Mouse (Mus musculus): ENCODE measurements around the gene Prkn.
A peak's percentile ranks its signal among the peaks of the same experiment; 100 is the strongest.

Prkn gene

GRCm38 (mm10) chr17:10840148-10840707 lies at the start of gene Prkn, which contains the start of gene Pacrg:
Prkn (plus strand) TSS chr17:10840384.
Pacrg (minus strand) TSS chr17:10840311.
- DNase-seq = peak; percentile 98

GRCm38 (mm10) chr17:10791661-10792060 lies 48.5 kb upstream of the Prkn start:
- no peak for DNase-seq

- DNase-seq = no peak
Measured at GRCm38 (mm10) chr17:10806692-10807091, 33.5 kb upstream of the Prkn start.

DNA sequence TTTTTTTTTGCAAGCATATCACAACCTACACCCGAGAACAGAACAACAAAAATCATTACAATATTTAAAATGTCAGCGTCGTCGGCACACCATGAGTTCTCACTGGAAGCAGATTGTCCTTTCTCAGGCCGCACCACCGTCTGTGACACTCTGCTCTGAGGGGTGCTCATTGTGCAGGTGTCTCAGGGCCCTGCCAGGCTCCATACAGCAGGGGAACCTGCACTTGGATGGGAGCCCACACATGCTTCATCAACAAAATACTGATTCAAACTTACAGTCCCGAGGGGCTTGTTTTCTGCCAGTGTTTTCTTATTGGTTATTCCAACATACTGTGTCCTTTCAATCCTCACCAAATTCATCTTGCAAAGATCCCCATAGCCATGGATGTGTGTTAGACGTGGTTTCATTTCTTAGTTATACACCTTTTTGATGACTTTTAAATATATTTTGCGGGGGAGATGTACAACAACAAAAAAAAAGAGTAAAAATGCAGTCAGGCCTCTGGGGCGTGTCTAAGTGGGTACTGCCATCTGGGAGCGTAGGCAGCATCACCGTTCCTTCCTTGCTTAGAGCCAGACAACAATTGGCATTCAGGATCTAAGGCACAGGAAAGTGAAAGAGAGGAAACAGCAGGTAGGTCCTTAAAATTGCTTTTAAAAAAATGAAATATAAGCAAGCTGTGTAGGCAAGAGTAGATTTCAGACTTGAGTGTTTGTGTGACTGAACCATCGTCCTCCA lies 32.8 kb upstream of the Prkn start:
- no peak for DNase-seq

- no peak for DNase-seq
Measured at GRCm38 (mm10) chr17:10808571-10808970, 31.6 kb upstream of the Prkn start.

- no peak for DNase-seq
Measured at GRCm38 (mm10) chr17:10818971-10819370, 21.2 kb upstream of the Prkn start.

DNA sequence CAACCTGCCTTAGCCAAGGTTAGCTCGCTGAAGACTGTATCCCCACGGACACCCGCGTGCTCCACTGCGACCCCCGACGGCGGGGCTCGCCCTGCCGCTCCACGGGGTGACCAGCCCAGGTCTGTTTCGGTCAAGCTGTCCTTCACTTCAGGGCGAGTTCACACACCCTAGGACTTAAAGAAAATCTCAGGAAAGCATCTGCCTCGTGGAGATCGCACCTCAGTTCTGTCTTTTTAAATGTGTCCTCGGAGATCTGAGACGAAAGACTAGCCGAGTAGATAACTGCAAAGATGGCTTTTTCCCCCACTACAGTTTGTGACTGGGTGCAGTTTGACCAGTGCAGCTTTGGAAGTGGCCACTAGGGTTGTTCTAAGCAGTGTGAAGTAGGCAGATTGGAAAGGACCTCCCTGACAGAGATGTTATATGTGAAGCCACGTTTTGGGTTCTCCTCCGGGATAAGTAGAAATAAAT lies 582 bp downstream of the Prkn start:
- peak; percentile 78 for DNase-seq

DNA sequence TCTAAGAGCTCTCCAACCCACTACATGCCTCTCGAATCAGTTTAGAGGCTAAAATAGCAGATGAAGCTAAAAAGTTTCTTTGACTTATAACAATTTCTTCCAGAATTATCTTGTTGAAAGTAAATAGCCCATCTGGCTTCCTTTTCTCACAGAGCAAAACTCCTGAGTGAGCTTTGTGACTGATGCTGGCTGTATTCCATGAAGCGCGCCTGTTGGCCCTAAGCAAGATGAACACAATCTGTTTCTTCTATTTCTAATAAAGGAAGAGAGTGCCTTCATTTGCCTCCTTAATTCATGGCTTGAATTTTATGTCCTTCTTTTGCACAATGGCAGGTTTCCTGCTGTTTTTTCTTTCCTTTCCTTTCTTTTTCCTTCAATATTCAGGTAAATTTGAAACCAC lies 14.0 kb downstream of the Prkn start:
- no peak for DNase-seq

DNA sequence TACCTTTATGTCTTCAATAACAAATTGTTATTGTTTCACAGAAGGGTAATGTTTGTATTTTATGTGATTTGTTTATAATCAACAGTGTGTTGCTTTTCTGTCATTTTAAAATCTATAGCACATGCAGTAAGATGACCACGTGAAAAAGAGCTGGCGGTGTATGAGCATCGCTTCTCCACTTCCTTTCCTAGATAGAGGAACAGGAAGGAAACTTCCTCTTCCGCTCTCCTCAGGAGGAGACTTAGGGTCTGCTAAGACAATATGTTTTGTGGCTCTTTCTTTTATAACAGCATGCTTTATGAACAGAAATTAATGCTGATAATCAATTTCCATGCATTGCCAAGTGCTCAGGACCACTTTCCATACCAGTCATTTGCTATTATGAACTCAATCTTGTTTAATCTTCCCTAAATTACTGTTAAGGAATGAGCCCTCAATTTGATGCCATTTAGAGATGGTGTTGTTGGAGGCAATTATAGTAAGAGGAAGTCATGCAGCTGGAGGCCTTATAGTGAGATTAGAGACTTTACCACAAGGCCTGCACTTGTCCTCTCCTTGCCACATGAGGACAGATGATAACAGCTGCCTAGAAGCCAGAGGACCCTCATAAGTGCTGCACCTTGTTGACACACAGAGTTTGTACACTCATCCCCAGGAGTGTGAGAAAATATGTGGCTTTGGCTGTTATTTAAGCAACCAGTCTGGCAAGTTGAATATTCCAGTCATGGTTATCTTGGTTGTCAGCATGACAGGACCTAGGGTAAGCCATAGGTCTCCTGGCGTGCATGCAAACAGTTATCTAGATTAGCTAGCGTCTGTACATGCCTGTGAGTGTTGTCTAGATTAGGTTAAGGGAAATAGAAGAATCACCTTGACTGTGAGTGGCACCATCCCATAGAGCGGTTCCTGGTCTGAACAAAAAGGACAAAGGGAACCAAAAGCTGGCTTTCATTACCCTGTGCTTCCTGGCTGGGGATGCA lies 34.3 kb downstream of the Prkn start:
- no peak for DNase-seq

DNA sequence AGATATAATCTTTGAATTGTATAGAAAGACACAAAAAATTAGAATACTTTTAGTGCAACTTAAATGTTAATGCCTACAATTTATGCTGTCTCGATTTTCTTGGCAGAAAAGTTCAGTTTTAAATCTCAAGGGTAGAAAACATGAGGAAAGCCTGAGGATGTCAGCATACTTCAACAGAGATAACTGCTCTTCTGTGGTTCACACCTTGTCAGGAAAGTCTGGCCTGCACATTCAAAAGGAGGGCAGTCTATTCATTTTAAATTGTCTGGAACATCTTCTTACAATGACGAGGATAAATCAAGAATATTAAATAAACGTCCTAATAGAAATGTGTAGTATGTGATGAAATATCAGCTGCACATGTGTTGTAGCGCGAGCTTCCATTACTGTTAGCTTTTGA lies 38.8 kb downstream of the Prkn start:
- DNase-seq = no peak

DNA sequence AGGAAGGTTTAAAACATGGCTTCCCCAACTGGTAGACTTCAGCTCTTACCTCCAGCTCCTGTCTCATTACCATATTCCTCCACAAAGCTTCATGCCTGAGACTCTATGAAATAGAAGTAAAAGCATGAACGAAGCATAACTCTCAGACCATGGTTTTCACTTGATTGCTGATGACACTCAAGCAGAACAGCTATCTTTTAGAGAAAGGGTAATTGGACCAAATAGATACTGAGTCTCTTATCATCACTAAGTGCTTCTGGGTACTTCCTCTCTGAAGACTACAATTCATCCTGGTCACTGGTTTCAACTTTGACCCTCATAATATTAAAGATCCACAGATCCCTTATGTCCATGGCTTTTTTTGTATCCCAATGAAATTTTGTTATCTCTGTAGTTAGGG lies 42.1 kb downstream of the Prkn start:
- DNase-seq = no peak

GRCm38 (mm10) chr17:10887924-10888323 lies 47.7 kb downstream of the Prkn start:
- DNase-seq = no peak

- no peak for DNase-seq
Measured at GRCm38 (mm10) chr17:10901686-10902228, 61.6 kb downstream of the Prkn start.

GRCm38 (mm10) chr17:10936698-10937097 lies 96.5 kb downstream of the Prkn start:
- DNase-seq = no peak

DNA sequence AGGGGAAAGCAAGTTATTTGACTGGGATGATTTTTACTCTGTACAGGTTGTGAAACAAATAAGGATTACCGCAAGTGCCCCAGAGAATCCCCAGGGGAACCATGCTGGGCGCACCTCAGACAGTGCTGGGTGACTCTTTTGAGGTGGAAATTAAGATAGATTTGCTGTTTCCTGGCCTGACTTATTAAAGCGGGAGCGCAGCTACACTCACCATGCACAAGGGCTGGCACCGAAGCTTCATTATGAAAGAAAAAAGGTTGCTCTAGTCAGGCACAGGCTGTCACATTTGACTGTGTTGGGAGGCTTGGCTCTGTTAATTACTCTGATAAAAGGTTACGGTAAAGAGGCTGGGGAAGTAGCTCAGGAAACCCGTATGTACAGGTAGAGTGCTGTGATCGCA lies 97.7 kb downstream of the Prkn start:
- no peak for DNase-seq

DNA sequence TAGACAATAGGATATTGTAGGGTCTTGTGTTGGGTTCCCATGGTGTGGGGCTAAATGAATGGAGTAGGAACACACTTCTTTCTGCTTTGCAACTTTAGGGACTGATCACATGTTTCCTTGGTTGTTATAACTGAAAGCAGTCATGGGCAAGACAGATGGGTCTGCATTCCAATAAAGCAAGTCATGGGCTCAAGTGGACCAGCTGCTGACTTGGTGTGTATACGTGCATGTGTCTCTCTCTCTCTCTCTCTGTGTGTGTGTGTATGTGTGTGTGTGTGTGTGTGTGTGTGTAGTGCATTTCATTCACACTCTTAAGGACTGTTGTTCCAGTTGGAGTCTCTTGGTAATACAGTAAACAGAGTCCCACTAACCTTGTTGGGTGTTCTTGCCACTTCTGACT lies 98.6 kb downstream of the Prkn start:
- DNase-seq = no peak

DNA sequence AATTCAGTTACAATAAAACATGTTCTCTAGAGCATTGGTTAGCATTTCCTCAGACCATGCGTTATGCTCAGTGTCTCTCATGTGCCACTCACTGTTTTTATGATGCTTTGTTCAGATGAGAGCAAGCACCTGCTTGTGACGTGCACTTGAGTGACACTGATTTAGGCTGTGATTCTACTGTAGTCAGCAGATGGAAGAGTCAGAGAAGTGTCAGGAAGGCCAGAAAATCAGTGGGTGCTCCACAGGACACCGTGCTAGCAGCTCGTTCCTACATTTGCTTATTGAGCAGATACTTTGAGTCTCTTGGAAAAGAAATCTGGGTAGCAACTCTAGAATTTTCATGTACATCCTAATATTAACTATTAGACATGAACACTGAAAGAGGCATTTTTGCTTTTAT lies 106.4 kb downstream of the Prkn start:
- DNase-seq = no peak

DNA sequence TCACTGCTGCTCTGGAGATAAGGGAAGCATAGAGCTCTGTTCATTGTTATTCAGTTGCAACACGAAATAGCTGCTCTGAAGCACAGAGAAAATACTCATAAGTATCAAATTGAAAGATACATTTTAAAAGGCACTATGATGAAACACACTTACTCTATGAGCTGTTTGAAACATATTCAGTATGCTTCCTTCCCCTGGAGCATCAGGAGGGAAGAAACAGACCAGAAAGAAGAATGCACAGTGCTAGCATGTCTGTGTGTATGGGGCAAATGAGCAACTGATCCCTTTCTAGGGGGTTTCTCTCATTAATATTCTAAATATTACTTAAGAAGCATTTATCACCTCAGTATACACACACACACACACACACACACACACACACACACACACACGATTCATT lies 107.4 kb downstream of the Prkn start:
- no peak for DNase-seq

- no peak for DNase-seq
Measured at GRCm38 (mm10) chr17:10959066-10959864, 119.1 kb downstream of the Prkn start.

DNA sequence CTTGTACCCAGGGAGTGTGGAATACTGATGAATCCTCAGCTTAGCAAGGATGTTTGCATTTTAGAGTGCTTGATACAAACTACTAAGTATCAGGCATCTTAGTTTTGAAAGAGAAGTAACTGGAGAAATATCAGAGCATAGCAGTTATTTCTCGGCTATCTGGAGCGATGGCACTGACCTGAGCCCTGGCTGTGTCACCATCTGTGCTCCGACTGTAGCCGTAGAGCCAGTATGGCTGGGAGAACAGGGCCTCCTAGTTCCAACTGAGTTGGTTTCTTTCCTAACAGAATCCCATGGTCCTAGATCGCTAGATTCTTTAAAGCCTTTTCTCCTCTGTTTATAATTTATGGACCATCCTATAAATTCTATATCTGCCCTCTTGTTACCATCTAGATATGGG lies 122.0 kb downstream of the Prkn start:
- DNase-seq = no peak

DNA sequence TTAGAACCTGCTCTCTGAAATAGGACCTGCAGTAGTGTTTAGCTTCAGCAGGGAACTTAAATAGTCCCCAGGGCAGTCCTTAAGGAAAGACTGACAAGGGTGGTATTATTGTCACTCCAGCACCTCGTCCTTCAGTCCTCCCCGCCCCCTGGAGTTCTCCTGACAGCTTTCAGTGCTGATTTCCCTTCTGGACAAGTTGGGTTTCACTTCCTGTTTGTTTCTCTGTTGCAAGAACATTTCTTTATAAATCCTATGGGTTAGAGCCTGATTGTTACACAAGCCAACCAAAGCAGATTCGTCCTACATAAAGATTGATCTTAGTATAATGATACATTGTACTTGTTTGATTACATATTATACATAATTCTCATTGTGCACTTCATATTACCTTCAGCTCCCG lies 142.0 kb downstream of the Prkn start:
- DNase-seq = no peak

DNA sequence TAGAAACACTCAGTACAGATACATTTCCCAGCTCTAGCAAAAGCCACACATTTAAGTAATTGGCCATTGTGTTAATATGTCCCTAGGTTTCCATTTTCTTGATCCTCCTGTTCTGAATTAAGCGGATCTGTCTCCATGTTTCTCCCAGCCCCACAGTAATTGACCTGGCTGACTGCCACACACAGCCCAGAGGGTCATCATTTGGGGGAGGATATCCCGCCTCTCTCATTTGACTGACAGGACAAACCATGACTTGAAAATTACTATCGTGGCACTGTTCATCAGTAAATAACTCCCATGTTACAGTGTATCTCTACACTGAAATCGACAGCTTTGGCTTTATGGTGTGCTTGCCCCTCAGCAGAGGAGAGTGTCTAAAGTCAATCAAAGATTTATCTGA lies 146.9 kb downstream of the Prkn start:
- no peak for DNase-seq
